ENCODE assay signal across 13 mouse cellular contexts in the genomic region with DNA sequence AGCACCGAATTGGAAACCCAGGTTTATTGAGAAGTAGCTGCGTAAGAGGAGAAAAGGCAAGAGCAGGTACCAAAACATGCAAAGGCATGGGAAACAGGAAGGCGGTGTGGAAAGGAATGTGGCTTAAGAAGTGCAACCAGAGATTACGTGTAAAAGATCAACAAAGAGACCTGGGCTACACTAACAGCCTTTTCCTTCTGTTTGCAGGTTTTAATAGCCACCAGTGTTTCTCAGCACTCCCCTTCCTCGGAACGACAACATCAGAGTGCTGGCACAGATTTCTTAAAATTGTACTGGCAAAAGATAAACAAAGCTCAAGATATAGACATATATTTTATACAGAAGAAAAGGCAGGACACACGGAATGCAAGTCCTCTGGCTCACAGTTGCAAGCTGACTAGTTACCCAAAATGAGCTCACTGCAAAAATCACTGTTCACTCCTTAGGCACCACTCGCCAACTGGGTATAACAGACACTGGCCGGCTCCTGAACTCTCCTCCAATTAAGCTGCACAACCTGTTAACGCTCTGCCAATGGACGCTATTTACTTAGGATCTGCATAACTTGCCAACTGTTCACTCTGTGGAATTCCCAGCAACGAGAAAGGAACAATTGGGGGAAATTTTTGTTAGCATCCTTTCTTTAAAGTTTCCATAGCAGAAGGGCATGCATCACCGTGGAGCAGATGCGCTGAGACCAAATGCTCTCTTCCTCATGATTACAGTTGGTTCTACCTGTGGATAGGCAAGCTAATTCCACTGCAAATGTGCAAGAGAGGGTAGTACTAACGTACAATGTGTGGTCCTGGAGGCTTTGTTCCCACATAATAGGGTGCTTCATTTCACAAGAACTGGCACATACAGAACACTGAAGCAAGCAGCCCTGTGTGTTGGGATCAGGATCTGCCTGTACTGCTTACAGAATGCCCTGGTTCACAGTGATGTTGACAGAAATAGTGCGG.
DNase-seq lines count a peak whose midpoint lies in the region; ATAC-seq and TF ChIP-seq lines count a peak whose summit lies in the region.
"Had no signal": no experiment of that assay in that cellular context is flagged by ENCODE, and none has a peak within 500 bp of the region (broad histone marks: within the 10 kb centered on the region; RNA-seq: fewer than 3 reads in every experiment).

No protein-coding gene starts in this region.

- no peak for DNase-seq in frontal cortex, postnatal 14 days (ENCODE audit: low spot score in 2 of 2)
- DNase-seq in left cerebral cortex, postnatal 25 days (ENCODE audit: low spot score in 2 of 2): peak; percentile 9 to 26
- no peak for DNase-seq in left cerebral cortex, adult 2 months (ENCODE audit: extremely low spot score in 1 of 2, low spot score in 2 of 2)
- peak; percentile 54 for DNase-seq in Muller cell, postnatal 12 days (ENCODE audit: inconsistent ontology term)
- DNase-seq in layer of hippocampus, adult 2 months (ENCODE audit: low spot score in 2 of 2): peak in 1 of 2 experiments; percentile 3
- DNase-seq in cerebellum, adult 11 months: no peak
- DNase-seq in cerebellum, postnatal 25 days: no peak
- DNase-seq: gastrocnemius, postnatal 36 days; heart, postnatal 10 days; thymus, postnatal 14 days had no signal

- ATAC-seq in frontal cortex, adult (ENCODE audit: low TSS enrichment): peak; percentile 82
- ATAC-seq: activated CD4-positive, CD25-positive, alpha-beta regulatory T cell, adult 4 months had no signal

- no peak overlapping the region for H3K27ac ChIP-seq in left cerebral cortex, adult 2 months
- H3K27ac ChIP-seq in layer of hippocampus, adult 2 months: peak overlapping the region; percentile 77

- no peak for TF ChIP-seq CTCF in left cerebral cortex, adult 2 months (IDR thresholded peaks at IDR 0.05)
- TF ChIP-seq CTCF in layer of hippocampus, adult 2 months (conservative IDR thresholded peaks at IDR 0.05): no peak

- no peak overlapping the region for H3K4me3 ChIP-seq in left cerebral cortex, adult 2 months
- H3K4me3 ChIP-seq in layer of hippocampus, adult 2 months: peak overlapping the region; percentile 9; the same call in 1 of the 2 replicates
- H3K4me3 ChIP-seq: megakaryocyte, embryonic 14.5 days had no signal

- intact Hi-C loops in left cerebral cortex, postnatal 25 days (cut with DNase I): no loop called here
- intact Hi-C loops in left cerebral cortex, adult 2 months (cut with DNase I): no loop called here

Comparison
In these comparisons a context has a peak if more than half of its experiments do, and no peak if none do; other contexts are left out.
1. DNase-seq: peak in left cerebral cortex, postnatal 25 days (2 of 2) and Muller cell, postnatal 12 days (single experiment); none in frontal cortex, postnatal 14 days (0 of 2), left cerebral cortex, adult 2 months (0 of 2), cerebellum, adult 11 months (single experiment) and cerebellum, postnatal 25 days (0 of 2).